Mouse (Mus musculus) bone marrow macrophage, adult 2 months (primary cell): ENCODE measurements around the gene Lta.

ENCODE experiments used
- CTCF ChIP-seq: IDR thresholded peaks from 2 replicates; pipeline ENCODE4 v1.5.1; 2012; ENCODE audit warnings: low read depth, mild to moderate bottlenecking, low read length, moderate library complexity
- POLR2A ChIP-seq: IDR thresholded peaks from 2 replicates; pipeline ENCODE4 v1.6.1; 2012; ENCODE audit warnings: mild to moderate bottlenecking, low read depth, low read length, borderline replicate concordance

DNA sequence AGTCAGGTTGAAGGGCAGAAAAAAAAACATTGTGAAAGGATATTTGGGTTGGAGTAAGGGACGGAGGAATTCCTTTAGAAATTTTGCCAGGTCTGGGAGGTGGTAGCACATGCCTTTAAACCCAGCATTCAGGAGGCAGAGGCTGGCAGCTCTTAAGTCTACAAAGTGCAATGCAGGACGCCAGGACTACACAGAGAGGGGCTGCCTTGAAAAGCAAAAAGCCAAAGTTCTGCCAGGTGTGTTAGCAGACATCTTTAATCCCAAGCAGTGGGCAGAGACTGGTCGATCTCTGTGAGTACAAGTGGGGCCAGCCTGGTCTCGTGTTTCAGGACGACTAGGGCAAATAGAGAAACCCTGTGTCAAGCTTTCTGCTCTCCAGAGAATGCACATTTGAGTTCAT, 46.8 kb upstream of the Lta start:
- TF ChIP-seq POLR2A (no peak), CTCF (no peak)
